Mouse (Mus musculus) heart, embryonic 16.5 days (tissue): ENCODE measurements around the gene Jmy. TPM values are rescaled to one million over a fixed set of nuclear protein-coding genes. Genes with fewer than 3 reads are reported as not detected.
A peak's percentile ranks its signal among the peaks of the same experiment; 100 is the strongest.

Experiments
- ATAC-seq: fragments of 200-750 bp; cut with Nextera tagmentation; replicated peaks from 2 replicates; pipeline ENCODE4 v1.8.0; 2017; ENCODE audit warnings: moderate number of reproducible peaks; ENCODE audit not compliant: insufficient read depth, low FRiP score; ENCODE audit errors: extremely low read depth
- H3K27ac ChIP-seq: fragments of 300-500 bp; sonication (generic); 2 replicates; pipeline ENCODE4 v1.5.1; 2014; ENCODE audit warnings: mild to moderate bottlenecking, low read length, control low read depth, moderate library complexity
- H3K27me3 ChIP-seq: fragments of 300-500 bp; sonication (generic); 2 replicates; pipeline ENCODE4 v1.6.1; 2014; ENCODE audit warnings: low read length, mixed read lengths; ENCODE audit not compliant: control insufficient read depth, insufficient read depth
- H3K36me3 ChIP-seq: fragments of 300-500 bp; sonication (generic); 2 replicates; pipeline ENCODE4 v1.6.1; 2014; ENCODE audit not compliant: control insufficient read depth, insufficient read depth
- H3K4me1 ChIP-seq: fragments of 300-500 bp; sonication (generic); 2 replicates; pipeline ENCODE4 v1.6.1; 2014; ENCODE audit warnings: low read length, mixed read lengths; ENCODE audit not compliant: control insufficient read depth, insufficient read depth
- H3K4me2 ChIP-seq: fragments of 300-500 bp; sonication (generic); 2 replicates; pipeline ENCODE4 v1.6.1; 2014; ENCODE audit warnings: low read depth, mild to moderate bottlenecking, control low read depth, low read length
- H3K4me3 ChIP-seq: fragments of 300-500 bp; sonication (generic); 2 replicates; pipeline ENCODE4 v1.5.1; 2014; ENCODE audit warnings: mild to moderate bottlenecking, control low read depth, low read length
- H3K9ac ChIP-seq: fragments of 300-500 bp; sonication (generic); 2 replicates; pipeline ENCODE4 v1.6.1; 2014; ENCODE audit warnings: low read length, control low read depth
- H3K9me3 ChIP-seq: fragments of 300-500 bp; sonication (generic); replicated peaks from 2 replicates; pipeline ENCODE4 v1.6.1; 2016; ENCODE audit warnings: low read length; ENCODE audit not compliant: control insufficient read depth
- WGBS: fragments of 180-500 bp; shearing (Covaris S2); extraction: QIAGEN DNeasy Blood & Tissue Kit; methylation state at CpG from one replicate; pipeline ENCODE4 v1.1.7; 2014; 5-methylcytosine and 5-hydroxymethylcytosine counted together
- polyA plus RNA-seq: library from polyadenylated mRNA; unstranded; fragments of >200 nt; fragmentation: Nextera tagmentation; extraction: Ambion mirVana; gene quantifications from 2 replicates; pipeline ENCODE4 v1.2.1, GENCODE M21; 2015

The Jmy gene
- 3.7 and 5.8 TPM in 2 replicates for polyA plus RNA-seq

DNA sequence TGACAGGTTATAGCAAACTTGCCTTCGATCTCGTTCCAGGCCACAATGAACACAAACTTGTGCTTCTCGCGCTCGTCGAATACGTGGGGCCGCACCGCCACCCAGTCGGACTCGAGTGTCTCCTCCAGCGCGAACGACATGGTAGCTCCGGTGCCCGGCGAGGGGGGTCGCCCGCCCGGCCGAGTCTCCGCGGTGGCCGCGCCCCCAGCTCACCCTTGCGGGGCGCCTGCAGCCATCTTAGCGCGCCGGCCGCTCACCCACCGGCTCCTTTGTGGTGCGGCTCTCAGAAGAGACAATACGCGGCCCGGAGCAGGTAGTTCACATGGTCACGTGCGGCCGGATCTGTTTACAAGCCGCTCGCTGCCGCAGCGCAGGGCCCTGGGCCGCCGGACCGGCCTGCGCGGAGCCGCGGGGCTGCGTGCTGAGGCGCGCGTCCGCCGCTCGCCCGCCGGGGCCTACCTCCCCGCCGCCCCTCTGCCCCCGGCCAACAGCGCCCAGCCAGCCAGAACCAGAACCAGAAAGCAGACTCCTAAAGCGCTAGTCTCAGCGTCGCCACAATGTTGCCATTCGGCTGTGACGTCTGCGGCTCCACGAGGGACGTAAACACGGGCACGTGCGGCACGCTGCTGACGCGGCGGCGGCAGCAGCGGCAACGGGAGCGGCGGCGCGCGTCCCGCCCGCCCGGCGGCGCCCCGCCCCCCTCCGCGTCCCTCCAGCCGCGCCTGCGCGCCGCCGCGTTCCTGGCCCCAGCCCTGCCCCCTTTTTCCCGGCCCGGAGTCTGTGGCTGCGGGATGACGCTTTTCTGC is at the start of gene Jmy:
Gene Jmy, minus strand, starts transcription at position 642 of the 806 bp plus-strand sequence.
- peak; percentile 90 for ATAC-seq
- WGBS = under 1% methylated on average over 102 of the region's 105 CpGs
- Histone ChIP-seq H3K9ac (peak within 1 kb of the TSS; percentile 99), H3K4me1 (peaks cover 17% of the 10 kb centered on the region), H3K36me3 (no peaks in the 10 kb centered on the region), H3K4me2 (peak within 1 kb of the TSS; percentile 73), H3K27ac (peak within 1 kb of the TSS; percentile 98), H3K9me3 (no peaks in the 10 kb centered on the region), H3K4me3 (peak within 1 kb of the TSS; percentile 94), H3K27me3 (no peaks in the 10 kb centered on the region)

DNA sequence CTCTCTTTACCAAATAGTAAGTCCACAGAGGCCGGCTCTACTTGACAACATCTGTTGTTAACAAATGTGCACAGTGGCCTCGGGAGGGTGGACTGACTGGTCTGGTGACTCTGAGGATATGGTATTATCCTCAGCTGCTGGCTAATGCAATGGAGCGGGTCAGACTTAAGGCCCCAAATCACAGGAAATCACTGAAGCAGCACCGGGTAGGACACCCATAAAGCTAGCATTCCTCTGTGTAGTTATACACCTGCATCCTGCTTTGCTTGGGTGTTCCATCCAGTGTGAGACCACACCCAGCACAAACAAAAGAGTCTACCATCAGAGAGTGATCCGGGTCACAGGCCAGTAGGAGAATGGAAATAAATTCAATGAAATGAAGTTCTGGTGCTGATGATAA is 48.0 kb upstream of the Jmy start:
- Histone ChIP-seq H3K27ac (no peak overlapping the region), H3K4me2 (no peak overlapping the region), H3K9me3 (no peaks in the 10 kb centered on the region), H3K27me3 (no peaks in the 10 kb centered on the region), H3K4me3 (no peak overlapping the region), H3K4me1 (no peaks in the 10 kb centered on the region), H3K9ac (no peak overlapping the region), H3K36me3 (no peaks in the 10 kb centered on the region)
- no peak for ATAC-seq
- WGBS = 76% methylated on average over 5 of the region's 5 CpGs

DNA sequence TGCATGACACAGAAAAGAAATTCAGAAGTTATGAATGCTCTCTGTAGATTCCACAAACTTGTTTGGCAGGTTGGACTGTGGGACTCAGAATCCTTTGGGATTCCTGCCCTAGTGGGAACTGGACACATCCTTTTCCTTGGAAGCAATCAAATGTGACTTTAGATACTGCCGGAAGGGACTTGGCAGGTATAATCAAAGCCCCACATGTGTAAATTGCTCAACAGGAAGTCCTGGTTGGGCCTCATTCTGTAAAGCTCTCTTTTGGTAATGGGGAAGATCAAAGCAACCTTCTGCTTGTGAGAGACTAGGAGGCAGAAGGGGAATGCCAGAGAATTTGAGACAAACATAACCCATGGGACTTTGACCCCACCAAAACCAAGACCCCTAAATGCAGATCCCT is 46.4 kb upstream of the Jmy start:
- Histone ChIP-seq H3K9ac (no peak overlapping the region), H3K4me1 (no peaks in the 10 kb centered on the region), H3K27me3 (no peaks in the 10 kb centered on the region), H3K36me3 (no peaks in the 10 kb centered on the region), H3K27ac (no peak overlapping the region), H3K9me3 (no peaks in the 10 kb centered on the region), H3K4me2 (no peak overlapping the region), H3K4me3 (no peak overlapping the region)
- WGBS = 42% methylated on average over 1 of the region's 1 CpGs
- ATAC-seq = no peak

DNA sequence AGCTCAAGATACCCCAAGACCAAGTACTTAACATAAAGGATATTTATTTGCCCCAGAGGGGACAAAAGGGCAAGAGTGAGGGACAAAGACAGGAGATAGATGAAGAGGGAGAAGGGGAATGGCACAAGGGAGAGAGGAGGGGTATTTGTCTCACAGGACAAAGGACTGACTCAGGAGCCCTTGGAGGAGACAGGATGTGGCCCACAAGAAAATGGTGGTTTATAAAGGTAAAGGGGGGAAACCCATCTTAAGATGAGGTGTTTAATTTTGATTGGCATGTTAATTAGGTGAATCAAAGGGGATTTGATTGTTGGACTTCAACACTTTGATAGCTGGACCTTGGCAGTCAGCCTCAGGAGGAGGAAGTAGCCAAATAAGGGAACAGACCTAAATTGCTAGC is 44.7 kb upstream of the Jmy start:
- no peak overlapping the region for H3K4me3 ChIP-seq
- H3K4me2 ChIP-seq = no peak overlapping the region
- H3K36me3 ChIP-seq = no peaks in the 10 kb centered on the region
- no peaks in the 10 kb centered on the region for H3K4me1 ChIP-seq
- no peaks in the 10 kb centered on the region for H3K9me3 ChIP-seq
- H3K9ac ChIP-seq = no peak overlapping the region
- H3K27ac ChIP-seq = no peak overlapping the region
- H3K27me3 ChIP-seq = no peaks in the 10 kb centered on the region
- no peak for ATAC-seq

DNA sequence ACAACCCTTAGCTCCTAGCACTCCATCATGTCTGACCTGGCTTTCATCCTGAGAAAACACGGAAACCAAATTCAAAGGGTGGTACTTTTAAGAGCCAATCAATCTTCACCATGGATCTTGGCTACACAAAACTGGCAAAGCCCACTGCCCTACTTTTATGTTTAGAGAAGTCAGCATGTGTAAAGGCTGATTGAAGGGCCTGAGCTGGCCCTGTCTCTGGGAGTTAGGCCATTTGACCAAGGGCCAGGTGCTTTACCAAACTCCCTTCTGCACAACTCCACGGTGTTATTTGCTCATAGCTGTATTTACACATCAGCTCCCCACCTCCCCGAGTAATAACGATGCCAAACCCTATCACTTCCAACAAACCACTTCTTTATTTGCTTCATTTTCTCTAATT is 39.7 kb upstream of the Jmy start:
- no peak for ATAC-seq
- Histone ChIP-seq H3K36me3 (no peaks in the 10 kb centered on the region), H3K9me3 (no peaks in the 10 kb centered on the region), H3K4me3 (no peak overlapping the region), H3K27me3 (no peaks in the 10 kb centered on the region), H3K4me1 (no peaks in the 10 kb centered on the region), H3K4me2 (no peak overlapping the region), H3K27ac (no peak overlapping the region), H3K9ac (no peak overlapping the region)
- WGBS = 73% methylated on average over 4 of the region's 4 CpGs

DNA sequence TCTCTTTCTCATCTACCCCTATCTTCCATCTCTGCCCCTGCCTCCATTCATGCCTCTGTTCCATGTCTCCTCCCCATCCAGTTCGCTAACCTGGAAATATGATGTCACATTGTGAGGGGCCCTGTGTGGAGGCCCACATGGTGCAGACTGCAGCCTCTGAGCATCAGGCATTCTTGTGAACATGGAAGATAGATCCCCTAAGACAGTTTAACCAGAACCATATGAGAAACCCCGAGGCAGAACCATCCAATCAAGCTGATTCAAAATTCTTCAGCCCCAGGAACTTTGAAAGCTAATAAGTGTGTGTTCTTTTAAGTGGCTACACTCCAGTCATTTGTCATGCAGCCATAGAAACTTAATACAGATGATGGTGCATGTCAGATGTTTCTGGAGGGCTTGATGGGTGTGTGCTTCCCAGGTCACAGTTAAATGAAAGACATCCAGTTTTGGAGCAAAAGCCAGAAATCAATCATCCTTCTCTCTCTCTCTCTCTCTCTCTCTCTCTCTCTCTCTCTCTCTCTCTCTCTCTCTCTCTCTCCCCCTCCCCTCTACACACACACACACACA is 19.2 kb upstream of the Jmy start:
- H3K27ac ChIP-seq = no peak overlapping the region
- no peak overlapping the region for H3K4me3 ChIP-seq
- H3K9me3 ChIP-seq = no peaks in the 10 kb centered on the region
- H3K9ac ChIP-seq = no peak overlapping the region
- no peaks in the 10 kb centered on the region for H3K36me3 ChIP-seq
- H3K4me1 ChIP-seq = 0 out of 2 replicates have a peak, but pooled peaks cover 3% of the 10 kb centered on the region
- WGBS = 64% methylated on average over 2 of the region's 2 CpGs
- no peaks in the 10 kb centered on the region for H3K27me3 ChIP-seq
- no peak overlapping the region for H3K4me2 ChIP-seq
- ATAC-seq = no peak

DNA sequence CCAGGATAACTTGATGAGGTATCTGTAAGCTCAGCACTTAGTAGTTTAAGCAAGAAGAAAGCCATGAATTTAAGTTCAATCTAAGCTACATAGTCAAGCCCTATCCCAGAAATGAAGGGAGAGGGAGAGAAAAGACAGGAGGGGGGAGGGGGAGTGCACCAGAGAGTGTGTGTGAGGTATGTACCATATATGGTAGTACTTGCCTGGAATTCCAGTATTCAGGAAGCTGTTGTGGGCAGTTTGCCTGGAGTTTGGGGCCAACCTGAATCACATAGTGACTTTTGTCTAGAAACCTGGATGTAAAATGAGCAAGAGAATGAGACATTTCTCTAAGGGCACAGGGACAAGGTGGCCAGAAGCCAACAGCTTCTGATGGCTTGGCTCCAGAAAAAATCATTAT is 17.6 kb upstream of the Jmy start:
- H3K4me2 ChIP-seq = no peak overlapping the region
- H3K27ac ChIP-seq = no peak overlapping the region
- no peak overlapping the region for H3K4me3 ChIP-seq
- no peaks in the 10 kb centered on the region for H3K36me3 ChIP-seq
- 0 out of 2 replicates have a peak, but pooled peaks cover 3% of the 10 kb centered on the region for H3K4me1 ChIP-seq
- no peaks in the 10 kb centered on the region for H3K27me3 ChIP-seq
- no peak for ATAC-seq
- H3K9me3 ChIP-seq = no peaks in the 10 kb centered on the region
- H3K9ac ChIP-seq = no peak overlapping the region

DNA sequence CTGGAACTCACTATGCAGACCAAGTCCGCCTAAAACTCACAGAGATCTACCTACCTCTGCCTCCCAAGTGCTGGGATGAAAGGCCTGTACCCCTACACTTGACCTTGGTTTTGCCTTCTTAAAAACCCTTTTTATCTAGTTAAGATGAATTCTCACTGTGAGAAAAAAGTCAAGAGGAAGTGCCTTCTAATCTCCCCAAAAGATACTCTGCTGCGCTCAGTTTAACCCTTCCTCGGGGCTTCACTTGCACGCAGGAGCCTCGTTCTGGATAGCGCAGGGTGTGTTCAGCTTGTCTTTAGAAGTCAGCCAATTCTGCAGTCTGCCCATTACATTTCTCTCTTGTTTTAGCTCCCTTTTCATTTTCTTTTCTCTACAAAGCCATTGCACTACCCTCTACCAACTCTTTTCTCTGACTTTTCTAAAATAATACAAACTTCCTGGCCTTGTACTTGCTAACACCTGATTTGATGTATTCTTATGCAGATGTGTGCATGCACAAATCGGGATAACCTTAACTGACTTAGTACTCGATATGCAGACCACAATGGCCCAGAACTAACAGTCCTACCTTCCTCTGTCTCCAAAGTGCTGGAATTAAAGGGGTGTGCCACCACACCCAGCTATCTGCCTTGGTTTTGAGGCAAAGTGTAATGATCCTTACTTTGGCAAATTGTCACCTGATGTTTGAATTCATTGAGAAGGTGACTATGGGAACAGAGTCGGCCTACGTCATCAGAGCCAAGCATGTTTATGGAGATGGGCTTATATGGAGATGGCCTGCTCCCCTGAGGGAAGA is 14.6 kb upstream of the Jmy start:
- Histone ChIP-seq H3K9me3 (no peaks in the 10 kb centered on the region), H3K4me1 (0 out of 2 replicates have a peak, but pooled peaks cover 3% of the 10 kb centered on the region), H3K36me3 (no peaks in the 10 kb centered on the region), H3K27me3 (no peaks in the 10 kb centered on the region), H3K9ac (no peak overlapping the region), H3K4me3 (no peak overlapping the region), H3K4me2 (no peak overlapping the region), H3K27ac (no peak overlapping the region)
- 78% methylated on average over 10 of the region's 10 CpGs for WGBS
- no peak for ATAC-seq
